Mouse (Mus musculus) intestine, embryonic 16.5 days (tissue): Measurements from ENCODE around the gene Gyg. TPM values are rescaled to one million over a fixed set of nuclear protein-coding genes. Genes with fewer than 3 reads are reported as not detected.

Source experiments
- ATAC-seq: fragments of 200-750 bp; cut with Nextera tagmentation; 2 replicates; pipeline ENCODE4 v1.8.0; 2017; ENCODE audit warnings: moderate TSS enrichment, moderate library complexity
- H3K27ac ChIP-seq: fragments of 300-500 bp; sonication (generic); 2 replicates; pipeline ENCODE4 v1.5.1; 2014; ENCODE audit warnings: mild to moderate bottlenecking, low read length
- H3K27me3 ChIP-seq: fragments of 300-500 bp; sonication (generic); replicated peaks from 2 replicates; pipeline ENCODE4 v1.6.1; 2014; ENCODE audit warnings: low read length, control low read depth, mixed read lengths; ENCODE audit not compliant: control insufficient read depth, insufficient read depth
- H3K36me3 ChIP-seq: fragments of 300-500 bp; sonication (generic); 2 replicates; pipeline ENCODE4 v1.6.1; 2014; ENCODE audit warnings: low read length, control low read depth; ENCODE audit not compliant: control insufficient read depth, insufficient read depth
- H3K4me1 ChIP-seq: fragments of 300-500 bp; sonication (generic); 2 replicates; pipeline ENCODE4 v1.6.1; 2014; ENCODE audit warnings: low read length, control low read depth, mixed read lengths; ENCODE audit not compliant: control insufficient read depth, insufficient read depth
- H3K4me2 ChIP-seq: fragments of 300-500 bp; sonication (generic); 2 replicates; pipeline ENCODE4 v1.6.1; 2014; ENCODE audit warnings: low read depth, low read length, control low read depth
- H3K4me3 ChIP-seq: fragments of 300-500 bp; sonication (generic); 2 replicates; pipeline ENCODE4 v1.5.1; 2014; ENCODE audit warnings: mild to moderate bottlenecking, low read length
- H3K9ac ChIP-seq: fragments of 300-500 bp; sonication (generic); 2 replicates; pipeline ENCODE4 v1.6.1; 2014; ENCODE audit warnings: low read depth, low read length
- H3K9me3 ChIP-seq: fragments of 300-500 bp; sonication (generic); 2 replicates; pipeline ENCODE4 v1.6.1; 2016; ENCODE audit warnings: low read length, control low read depth; ENCODE audit not compliant: control insufficient read depth
- WGBS: fragments of 180-500 bp; shearing (Covaris S2); extraction: QIAGEN DNeasy Blood & Tissue Kit; methylation state at CpG from one replicate; pipeline ENCODE4 v1.1.7; 2014; 5-methylcytosine and 5-hydroxymethylcytosine counted together
- polyA plus RNA-seq: library from polyadenylated mRNA; unstranded; fragments of >200 nt; fragmentation: Nextera tagmentation; extraction: Ambion mirVana; gene quantifications from 2 replicates; pipeline ENCODE4 v1.2.1, GENCODE M21; 2015

Gyg gene
- polyA plus RNA-seq: 47.6 and 51.3 TPM in 2 replicates

DNA sequence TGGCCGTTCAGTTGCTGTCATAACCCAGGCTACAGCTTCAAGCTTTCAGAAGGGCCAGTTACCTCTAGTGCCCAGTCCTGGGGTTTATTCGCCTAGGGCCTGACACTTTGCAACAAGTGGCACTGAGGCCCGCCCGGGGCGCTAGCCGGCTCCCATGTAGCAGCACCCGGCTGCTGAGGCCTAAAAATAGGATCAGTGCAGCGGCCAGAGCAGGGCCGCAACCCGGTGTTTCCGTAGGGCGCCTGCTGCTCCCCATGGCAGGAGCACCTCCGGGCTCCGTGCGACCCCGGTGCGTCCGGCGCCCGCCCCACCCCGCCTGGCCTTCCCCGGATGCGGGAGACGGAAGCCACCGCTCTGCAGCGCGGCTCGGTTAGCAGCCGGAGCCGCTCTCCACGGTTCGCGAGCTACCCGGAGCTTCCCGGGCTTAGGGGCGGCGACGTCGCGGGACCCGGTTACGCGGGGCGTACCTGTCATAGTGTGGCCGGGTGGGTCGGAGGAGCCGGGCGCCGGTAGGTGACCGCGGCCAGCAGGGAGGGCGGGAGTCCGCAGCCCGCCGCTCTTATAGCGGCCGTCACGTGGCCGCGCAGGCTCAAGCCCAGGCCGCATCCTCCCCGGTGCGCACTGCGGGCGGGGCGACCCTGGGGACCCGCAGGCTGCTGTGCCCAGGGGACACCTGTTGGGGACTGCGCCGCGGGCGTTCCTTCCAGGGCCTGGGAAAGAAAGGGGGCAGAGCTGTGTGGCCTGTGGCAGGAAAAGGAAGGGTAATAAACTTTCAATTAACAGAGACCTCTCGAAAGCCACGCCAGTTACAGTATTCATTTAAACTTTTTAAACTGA is at the start of gene Gyg:
Gyg (minus strand) TSS at position 787 of the 837 bp plus-strand sequence.
- H3K4me3 ChIP-seq: peak within 1 kb of the TSS; percentile 87
- peak within 1 kb of the TSS; percentile 87 for H3K9ac ChIP-seq
- H3K27ac ChIP-seq: peak within 1 kb of the TSS; percentile 58
- H3K36me3 ChIP-seq: no peaks in the 10 kb centered on the region
- peak within 1 kb of the TSS; percentile 88 for H3K4me2 ChIP-seq
- H3K9me3 ChIP-seq: no peaks in the 10 kb centered on the region
- H3K27me3 ChIP-seq: no peaks in the 10 kb centered on the region
- WGBS: under 1% methylated on average over 70 of the region's 73 CpGs
- peak; percentile 96 for ATAC-seq
- peaks cover 3% of the 10 kb centered on the region; the same call in 1 of the 2 replicates for H3K4me1 ChIP-seq

GRCm38 (mm10) chr3:20198869-20199268 is 43.8 kb upstream of the Gyg start:
- ATAC-seq: no peak
- H3K9me3 ChIP-seq: no peaks in the 10 kb centered on the region
- 29% methylated on average over 6 of the region's 6 CpGs for WGBS
- H3K4me1 ChIP-seq: no peaks in the 10 kb centered on the region
- no peaks in the 10 kb centered on the region for H3K36me3 ChIP-seq
- no peak overlapping the region for H3K27ac ChIP-seq
- no peak overlapping the region for H3K4me3 ChIP-seq
- H3K27me3 ChIP-seq: no peaks in the 10 kb centered on the region
- no peak overlapping the region for H3K4me2 ChIP-seq
- no peak overlapping the region for H3K9ac ChIP-seq

GRCm38 (mm10) chr3:20197878-20198277 is 42.8 kb upstream of the Gyg start:
- no peaks in the 10 kb centered on the region for H3K27me3 ChIP-seq
- no peak overlapping the region for H3K4me2 ChIP-seq
- ATAC-seq: no peak
- WGBS: 76% methylated on average over 10 of the region's 10 CpGs
- no peaks in the 10 kb centered on the region for H3K36me3 ChIP-seq
- H3K4me3 ChIP-seq: no peak overlapping the region
- H3K9me3 ChIP-seq: no peaks in the 10 kb centered on the region
- H3K4me1 ChIP-seq: no peaks in the 10 kb centered on the region
- H3K9ac ChIP-seq: no peak overlapping the region
- no peak overlapping the region for H3K27ac ChIP-seq

DNA sequence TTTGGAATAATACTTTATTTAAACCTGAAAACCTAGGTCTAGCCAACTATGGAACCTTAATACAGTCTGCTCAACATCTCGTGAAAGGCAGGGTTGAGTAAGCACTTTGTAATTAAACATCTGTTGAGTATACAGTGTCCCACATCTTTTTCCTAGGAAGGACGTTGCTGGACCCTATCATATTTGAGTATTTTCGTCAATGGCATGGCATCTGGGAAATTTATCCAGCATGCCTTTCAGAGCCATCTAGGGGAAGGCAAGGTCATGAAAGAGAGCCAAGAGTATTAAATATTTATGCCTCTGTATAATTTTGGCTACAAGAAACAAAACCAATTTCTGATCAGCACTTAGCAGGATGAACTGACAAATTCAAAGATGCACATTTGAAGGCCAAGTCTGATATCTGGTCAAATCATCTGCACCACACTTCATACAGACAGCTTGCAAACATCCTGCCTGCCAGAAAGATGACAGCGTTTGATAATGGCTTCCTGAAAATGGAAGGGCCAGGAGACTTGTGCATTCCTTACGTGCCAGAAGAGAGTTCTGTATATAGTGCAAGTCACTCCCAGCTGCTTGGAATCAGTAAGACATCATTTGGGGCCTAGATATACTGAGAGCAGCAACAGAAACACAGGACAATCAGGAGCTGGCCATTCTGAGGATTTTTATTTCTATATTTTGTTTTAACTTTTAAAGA is 34.0 kb upstream of the Gyg start:
- WGBS: 39% methylated on average over 5 of the region's 5 CpGs
- H3K4me3 ChIP-seq: no peak overlapping the region
- no peaks in the 10 kb centered on the region for H3K9me3 ChIP-seq
- no peak overlapping the region for H3K4me2 ChIP-seq
- no peaks in the 10 kb centered on the region for H3K36me3 ChIP-seq
- ATAC-seq: peak; percentile 44
- H3K27me3 ChIP-seq: no peaks in the 10 kb centered on the region
- no peaks in the 10 kb centered on the region for H3K4me1 ChIP-seq
- H3K9ac ChIP-seq: no peak overlapping the region
- H3K27ac ChIP-seq: no peak overlapping the region

DNA sequence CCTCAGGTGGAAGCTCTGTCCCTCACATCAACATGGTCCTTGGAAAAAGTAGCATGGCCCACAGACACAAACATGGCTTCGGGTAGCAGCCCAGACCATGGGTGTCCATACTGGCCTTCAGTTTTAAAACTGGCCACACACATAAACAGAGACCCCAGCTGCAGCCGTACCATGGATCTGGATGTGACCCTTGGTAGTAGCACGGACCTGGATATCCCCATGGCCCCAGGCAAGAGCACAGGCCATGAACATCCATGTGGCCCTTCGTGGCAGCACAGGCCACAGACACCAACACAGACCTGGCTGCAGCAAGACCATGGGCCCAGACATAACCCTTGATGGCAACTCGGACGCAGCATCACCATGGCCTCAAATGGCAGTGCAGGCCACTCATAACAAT is 17.3 kb upstream of the Gyg start:
- no peak overlapping the region for H3K4me3 ChIP-seq
- no peak overlapping the region for H3K27ac ChIP-seq
- H3K9me3 ChIP-seq: no peaks in the 10 kb centered on the region
- no peak overlapping the region for H3K9ac ChIP-seq
- H3K27me3 ChIP-seq: no peaks in the 10 kb centered on the region
- no peaks in the 10 kb centered on the region for H3K4me1 ChIP-seq
- no peak for ATAC-seq
- H3K4me2 ChIP-seq: no peak overlapping the region
- 93% methylated on average over 6 of the region's 6 CpGs for WGBS
- no peaks in the 10 kb centered on the region for H3K36me3 ChIP-seq

GRCm38 (mm10) chr3:20167487-20167886 is 12.4 kb upstream of the Gyg start:
- H3K9ac ChIP-seq: no peak overlapping the region
- H3K4me1 ChIP-seq: no peaks in the 10 kb centered on the region
- H3K27me3 ChIP-seq: no peaks in the 10 kb centered on the region
- no peak overlapping the region for H3K4me3 ChIP-seq
- ATAC-seq: no peak
- H3K4me2 ChIP-seq: no peak overlapping the region
- no peak overlapping the region for H3K27ac ChIP-seq
- 63% methylated on average over 1 of the region's 1 CpGs for WGBS
- H3K36me3 ChIP-seq: no peaks in the 10 kb centered on the region
- no peaks in the 10 kb centered on the region for H3K9me3 ChIP-seq

DNA sequence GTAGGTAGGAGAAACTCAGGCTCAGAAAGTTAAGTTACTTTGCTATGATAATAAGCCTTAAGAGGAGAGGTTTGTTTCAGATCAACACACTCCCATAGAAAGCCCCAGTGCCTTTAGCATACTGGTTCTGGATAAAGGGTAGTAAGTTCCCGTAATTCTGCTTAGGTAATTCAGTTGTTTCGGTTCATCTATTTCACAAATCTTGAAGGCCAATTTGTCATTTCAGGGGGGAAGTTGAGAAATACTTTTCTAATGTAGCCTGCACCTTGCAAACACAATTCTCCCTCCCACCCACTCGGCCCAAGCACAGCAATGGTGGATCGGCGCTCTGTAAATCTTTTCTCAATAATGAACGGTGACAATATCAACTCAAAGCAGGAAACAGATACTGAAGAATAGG is 359 bp upstream of the Gyg start:
- no peak overlapping the region for H3K27ac ChIP-seq
- no peaks in the 10 kb centered on the region for H3K27me3 ChIP-seq
- 82% methylated on average over 6 of the region's 6 CpGs for WGBS
- H3K4me1 ChIP-seq: peaks cover 3% of the 10 kb centered on the region; the same call in 1 of the 2 replicates
- no peaks in the 10 kb centered on the region for H3K9me3 ChIP-seq
- no peaks in the 10 kb centered on the region for H3K36me3 ChIP-seq
- H3K4me2 ChIP-seq: peak overlapping the region; percentile 88; the same call in 1 of the 2 replicates
- no peak for ATAC-seq
- no peak overlapping the region for H3K9ac ChIP-seq
- peak overlapping the region; percentile 87 for H3K4me3 ChIP-seq

- no peaks in the 10 kb centered on the region for H3K9me3 ChIP-seq
These were observed 3.5 kb downstream of the Gyg start for GRCm38 (mm10) chr3:20151651-20152050.

DNA sequence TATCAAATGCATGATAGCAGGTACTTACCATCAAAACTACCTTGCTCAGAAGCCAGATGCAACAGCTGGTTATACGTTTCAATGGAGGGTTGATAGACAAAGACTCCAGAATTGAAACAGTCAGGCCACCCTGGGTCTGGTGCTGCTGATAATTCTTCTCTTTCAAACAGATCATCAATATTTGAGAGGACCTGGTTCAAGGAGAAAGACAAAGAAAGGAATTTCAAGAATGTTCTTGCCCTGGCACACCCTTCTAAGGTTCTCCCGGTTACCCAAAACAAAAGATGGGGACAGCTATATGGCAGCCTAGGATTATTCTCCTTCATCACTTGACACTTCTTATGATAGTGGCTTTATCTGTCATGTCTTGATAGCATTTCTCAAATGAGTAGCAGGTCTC is 4.6 kb downstream of the Gyg start:
- Histone ChIP-seq H3K9ac (no peak overlapping the region), H3K4me1 (peaks cover 3% of the 10 kb centered on the region; the same call in 1 of the 2 replicates), H3K36me3 (0 out of 2 replicates have a peak, but pooled peaks cover 5% of the 10 kb centered on the region), H3K4me2 (no peak overlapping the region), H3K27ac (no peak overlapping the region), H3K27me3 (no peaks in the 10 kb centered on the region), H3K9me3 (no peaks in the 10 kb centered on the region), H3K4me3 (no peak overlapping the region)
- 72% methylated on average over 2 of the region's 2 CpGs for WGBS
- ATAC-seq: no peak

More at GRCm38 (mm10) chr3:20151651-20152050, 3.5 kb downstream of the Gyg start:
- Histone ChIP-seq H3K4me2 (no peak overlapping the region), H3K4me3 (no peak overlapping the region), H3K27me3 (no peaks in the 10 kb centered on the region), H3K9ac (no peak overlapping the region), H3K36me3 (0 out of 2 replicates have a peak, but pooled peaks cover 5% of the 10 kb centered on the region), H3K27ac (no peak overlapping the region), H3K4me1 (peaks cover 3% of the 10 kb centered on the region; the same call in 1 of the 2 replicates)
- WGBS: 88% methylated on average over 3 of the region's 3 CpGs
- no peak for ATAC-seq
